Mouse (Mus musculus): Measurements from ENCODE around the gene Nop2. TPM values are rescaled to one million over a fixed set of nuclear protein-coding genes. Genes with fewer than 3 reads are reported as not detected.

The Nop2 gene
- total RNA-seq, 2 experiments from 2014 or later: 16.2 to 19.9 TPM

- peak in 1 of 2 experiments; percentile 17 for DNase-seq
- intact Hi-C loops (cut with DNase I): loop anchor here (5.0 kb wide), 1 partner anchor 38 kb away; no protein-coding TSS in a partner anchor
Observed at GRCm38 (mm10) chr6:125104223-125104622, 27.5 kb upstream of the Nop2 start.

- no peak for DNase-seq
- intact Hi-C loops (cut with DNase I): no loop called here
Observed at GRCm38 (mm10) chr6:125107705-125108104, 24.0 kb upstream of the Nop2 start.

GRCm38 (mm10) chr6:125109371-125109770 lies 22.3 kb upstream of the Nop2 start:
- intact Hi-C loops (cut with DNase I): no loop called here

GRCm38 (mm10) chr6:125110927-125111326 lies 20.8 kb upstream of the Nop2 start:
- intact Hi-C loops (cut with DNase I): loop anchor here (2.0 kb wide), 1 partner anchor 14 kb away; no protein-coding TSS in a partner anchor
- DNase-seq: peak in 1 of 2 experiments; percentile 52

More at GRCm38 (mm10) chr6:125109371-125109770, 22.3 kb upstream of the Nop2 start:
- DNase-seq: no peak

GRCm38 (mm10) chr6:125112553-125112952 lies 19.2 kb upstream of the Nop2 start:
- DNase-seq: no peak
- intact Hi-C loops (cut with DNase I): no loop called here

GRCm38 (mm10) chr6:125119387-125119786 lies 12.3 kb upstream of the Nop2 start:
- no peak for DNase-seq
- intact Hi-C loops (cut with DNase I): no loop called here

- DNase-seq: no peak
- intact Hi-C loops (cut with DNase I): no loop called here
Observed at GRCm38 (mm10) chr6:125128724-125129123, 3.0 kb upstream of the Nop2 start.

- DNase-seq: no peak
- intact Hi-C loops (cut with DNase I): no loop called here
Observed at GRCm38 (mm10) chr6:125129710-125130402, 1.9 kb upstream of the Nop2 start.

- intact Hi-C loops (cut with DNase I): no loop called here
- no peak for DNase-seq
Observed at GRCm38 (mm10) chr6:125132470-125132869, 761 bp downstream of the Nop2 start.

GRCm38 (mm10) chr6:125137002-125137671 lies 5.4 kb downstream of the Nop2 start:
- DNase-seq: peak; percentile 51 to 62
- intact Hi-C loops (cut with DNase I): no loop called here

- no peak for DNase-seq
- intact Hi-C loops (cut with DNase I): loop anchor here (5.0 kb wide), 1 partner anchor 37 kb away; no protein-coding TSS in a partner anchor
Observed at GRCm38 (mm10) chr6:125139747-125140146, 8.0 kb downstream of the Nop2 start.

GRCm38 (mm10) chr6:125142436-125142835 lies 10.7 kb downstream of the Nop2 start:
- DNase-seq: no peak
- intact Hi-C loops (cut with DNase I): loop anchor here (5.0 kb wide), 1 partner anchor 40 kb away; no protein-coding TSS in a partner anchor

- intact Hi-C loops (cut with DNase I): loop anchor here (5.0 kb wide), 1 partner anchor 41 kb away; no protein-coding TSS in a partner anchor
- no peak for DNase-seq
Observed at GRCm38 (mm10) chr6:125143128-125143527, 11.4 kb downstream of the Nop2 start.

- intact Hi-C loops (cut with DNase I): loop anchor here (5.0 kb wide), 1 partner anchor 42 kb away; no protein-coding TSS in a partner anchor
- no peak for DNase-seq
Observed at GRCm38 (mm10) chr6:125143904-125144303, 12.2 kb downstream of the Nop2 start.

- DNase-seq: peak; percentile 84 to 89
- intact Hi-C loops (cut with DNase I): loop anchor here (5.0 kb wide), 2 partner anchors 47 to 127 kb away; partner anchors contain the start of genes Mrpl51 and Ncapd2
Observed at GRCm38 (mm10) chr6:125145001-125145400, 13.3 kb downstream of the Nop2 start, which contains the start of gene Iffo1. Gene Iffo1, plus strand, starts transcription at chr6:125145241.

GRCm38 (mm10) chr6:125145479-125145951 lies 13.8 kb downstream of the Nop2 start:
- intact Hi-C loops (cut with DNase I): loop anchor here (5.0 kb wide), 2 partner anchors 47 to 127 kb away; partner anchors contain the start of genes Mrpl51 and Ncapd2
- DNase-seq: no peak

- DNase-seq: no peak
- intact Hi-C loops (cut with DNase I): loop anchor here (5.0 kb wide), 2 partner anchors 46 to 126 kb away; partner anchors contain the start of genes Mrpl51 and Ncapd2
Observed at GRCm38 (mm10) chr6:125146148-125146547, 14.4 kb downstream of the Nop2 start.

- DNase-seq: peak; percentile 55 to 67
- intact Hi-C loops (cut with DNase I): loop anchor here (5.0 kb wide), 2 partner anchors 46 to 126 kb away; partner anchors contain the start of genes Mrpl51 and Ncapd2
Observed at GRCm38 (mm10) chr6:125146797-125147196, 15.1 kb downstream of the Nop2 start.

GRCm38 (mm10) chr6:125147329-125147728 lies 15.6 kb downstream of the Nop2 start:
- no peak for DNase-seq
- intact Hi-C loops (cut with DNase I): loop anchor here (5.0 kb wide), 2 partner anchors 45 to 125 kb away; partner anchors contain the start of genes Mrpl51 and Ncapd2

GRCm38 (mm10) chr6:125148251-125148925 lies 16.7 kb downstream of the Nop2 start:
- intact Hi-C loops (cut with DNase I): loop anchor here (5.0 kb wide), 2 partner anchors 44 to 124 kb away; partner anchors contain the start of genes Mrpl51 and Ncapd2
- DNase-seq: peak; percentile 65 to 72
